Mouse (Mus musculus) thymus, adult 2 months (tissue): Measurements from ENCODE around the gene Mtf1.

Source experiments
- CTCF ChIP-seq: fragments of 200-500 bp; IDR thresholded peaks from 2 replicates; pipeline ENCODE4 v1.5.1; 2012; ENCODE audit warnings: mild to moderate bottlenecking, control low read depth, low read length, moderate library complexity, borderline replicate concordance; ENCODE audit not compliant: control insufficient read depth, poor library complexity, insufficient read depth; ENCODE audit errors: extremely low read depth
- POLR2A ChIP-seq: fragments of 200-500 bp; IDR thresholded peaks from 2 replicates; pipeline ENCODE4 v1.6.1; 2012; ENCODE audit warnings: mild to moderate bottlenecking, low read length, control low read depth, moderate library complexity; ENCODE audit not compliant: control insufficient read depth, poor library complexity, insufficient read depth; ENCODE audit errors: extremely low read depth

- TF ChIP-seq POLR2A, result no peak
- no peak for TF ChIP-seq CTCF
These were observed 9.6 kb downstream of the Mtf1 start for GRCm38 (mm10) chr4:124811347-124811975.
